ENCODE assay signal across 19 mouse cellular contexts in genomic region chr12:36093081-36093670, GRCm38 (mm10). TPM values are rescaled to one million over a fixed set of nuclear protein-coding genes. Genes with fewer than 3 reads are reported as not detected.
DNase-seq lines count a peak whose midpoint lies in the region; ATAC-seq and TF ChIP-seq lines count a peak whose summit lies in the region.
"Had no signal": no experiment of that assay in that cellular context is flagged by ENCODE, and none has a peak within 500 bp of the region (broad histone marks: within the 10 kb centered on the region; RNA-seq: fewer than 3 reads in every experiment).

No protein-coding gene starts in this region.

- TF ChIP-seq CTCF in brain, embryonic 14.5 days (IDR thresholded peaks at IDR 0.05; ENCODE audit: borderline replicate concordance, extremely low read depth, insufficient read depth, insufficient read length): no peak

- no peak for TF ChIP-seq POLR2A in brain, embryonic 14.5 days (IDR thresholded peaks at IDR 0.05; ENCODE audit: borderline replicate concordance, extremely low read depth, insufficient read depth, insufficient read length, poor library complexity, severe bottlenecking)

- no peak for DNase-seq in frontal cortex, postnatal 14 days (ENCODE audit: low spot score in 2 of 2)
- peak; percentile 19 to 61 for DNase-seq in left cerebral cortex, adult 18-20 months (ENCODE audit: low spot score in 2 of 2)
- no peak for DNase-seq in left cerebral cortex, postnatal 4 days
- peak; percentile 7 for DNase-seq in 3T3-L1 (ENCODE audit: low read depth, low spot score)
- peak; percentile 24 for DNase-seq in brain, embryonic 14.5 days (ENCODE audit: low read depth)
- DNase-seq in kidney, adult 9 months: no peak
- DNase-seq in urinary bladder, postnatal 14 days (ENCODE audit: low spot score): no peak
- DNase-seq: adrenal gland, postnatal 36 days; B cell, adult 2 months; cerebellum, adult 9-11 months; embryo, embryonic 11 days; gastrocnemius, postnatal 14 days; heart, adult 2 months; kidney, postnatal 10 days; spleen, adult 18-20 months had no signal

- ATAC-seq in frontal cortex, adult (ENCODE audit: low TSS enrichment): peak; percentile 87
- ATAC-seq: forebrain, embryonic 15.5 days; intestine, embryonic 16.5 days; midbrain, embryonic 16.5 days had no signal

- intact Hi-C loops in left cerebral cortex, postnatal 4 days (cut with DNase I): loop anchor here (10.0 kb wide), 1 partner anchor 48 kb away; the partner anchor contains the start of gene Tspan13

RNA-seq across cellular contexts. Expression of gene Tspan13, which starts 50.9 kb away (rescaled TPM):
- total RNA-seq in left cerebral cortex, adult 18-20 months (2021): 100 to 1,000 TPM; 201 to 208 TPM
- total RNA-seq in left cerebral cortex, postnatal 4 days (2021): 100 to 1,000 TPM; 176 to 181 TPM
- polyA plus RNA-seq in brain, embryonic 14.5 days (2012; rRNA removed): 247 and 280 TPM in 2 replicates

Comparison
In these comparisons a context has a peak if more than half of its experiments do, and no peak if none do; other contexts are left out.
1. DNase-seq: peak in left cerebral cortex, adult 18-20 months (2 of 2), 3T3-L1 (single experiment) and brain, embryonic 14.5 days (single experiment); none in frontal cortex, postnatal 14 days (0 of 2), left cerebral cortex, postnatal 4 days (single experiment), kidney, adult 9 months (single experiment) and urinary bladder, postnatal 14 days (single experiment).